Mouse (Mus musculus): ENCODE measurements at regions not wholly inside any gene's neighbourhood (a gene's known extent, or its start where the extent isn't known, plus 50 kb on each side); places are given as distances from the start of the nearest gene placed in this dataset.

- DNase-seq (ENCODE audit: low read depth): no peak
These were observed 150.3 kb downstream of the Rnf152 start for GRCm38 (mm10) chr1:105206216-105206615.

GRCm38 (mm10) chr1:105199305-105199704 lies 157.2 kb downstream of the Rnf152 start:
- no peak for DNase-seq (ENCODE audit: low read depth)

- no peak for DNase-seq (ENCODE audit: low read depth)
These were observed 165.4 kb downstream of the Rnf152 start for GRCm38 (mm10) chr1:105191126-105191525.

- no peak for DNase-seq (ENCODE audit: low read depth)
These were observed 167.6 kb downstream of the Rnf152 start for GRCm38 (mm10) chr1:105188920-105189266.

GRCm38 (mm10) chr1:105188210-105188919 lies 168.1 kb downstream of the Rnf152 start:
- DNase-seq (ENCODE audit: low read depth): no peak

GRCm38 (mm10) chr1:105184470-105184869 lies 172.0 kb downstream of the Rnf152 start:
- DNase-seq (ENCODE audit: low read depth): no peak

GRCm38 (mm10) chr1:105179371-105179823 lies 177.1 kb downstream of the Rnf152 start:
- DNase-seq (ENCODE audit: low read depth): no peak

GRCm38 (mm10) chr1:105178773-105179172 lies 177.7 kb downstream of the Rnf152 start:
- no peak for DNase-seq (ENCODE audit: low read depth)

- no peak for DNase-seq (ENCODE audit: low read depth)
These were observed 178.6 kb downstream of the Rnf152 start for GRCm38 (mm10) chr1:105177938-105178337.

- DNase-seq (ENCODE audit: low read depth): no peak
These were observed 179.3 kb downstream of the Rnf152 start for GRCm38 (mm10) chr1:105177015-105177762.

- DNase-seq (ENCODE audit: low read depth): no peak
These were observed 185.5 kb downstream of the Rnf152 start for GRCm38 (mm10) chr1:105170979-105171378.

GRCm38 (mm10) chr1:105170114-105170506 lies 186.4 kb downstream of the Rnf152 start:
- DNase-seq (ENCODE audit: low read depth): no peak

- DNase-seq (ENCODE audit: low read depth): no peak
These were observed 186.9 kb downstream of the Rnf152 start for GRCm38 (mm10) chr1:105169455-105170113.

GRCm38 (mm10) chr1:105168808-105169207 lies 187.7 kb downstream of the Rnf152 start:
- no peak for DNase-seq (ENCODE audit: low read depth)

GRCm38 (mm10) chr1:105157459-105158124 lies 198.9 kb downstream of the Rnf152 start:
- DNase-seq (ENCODE audit: low read depth): no peak

GRCm38 (mm10) chr1:105152175-105152828 lies 204.2 kb downstream of the Rnf152 start:
- no peak for DNase-seq (ENCODE audit: low read depth)

GRCm38 (mm10) chr1:105151466-105151846 lies 205.1 kb downstream of the Rnf152 start:
- DNase-seq (ENCODE audit: low read depth): no peak

- no peak for DNase-seq (ENCODE audit: low read depth)
These were observed 205.7 kb downstream of the Rnf152 start for GRCm38 (mm10) chr1:105150624-105151465.

- DNase-seq (ENCODE audit: low read depth): no peak
These were observed 207.7 kb downstream of the Rnf152 start for GRCm38 (mm10) chr1:105148792-105149191.

GRCm38 (mm10) chr1:105148048-105148447 lies 208.5 kb downstream of the Rnf152 start:
- no peak for DNase-seq (ENCODE audit: low read depth)

GRCm38 (mm10) chr1:105123936-105124335 lies 232.6 kb downstream of the Rnf152 start:
- no peak for DNase-seq (ENCODE audit: low read depth)

Data from gonadal fat pad, adult 2 months (tissue).